Mouse (Mus musculus) spleen, adult 18-20 months (tissue): ENCODE data around the gene Prss28.

Source experiments
- DNase-seq, 2 experiments: peaks; one replicate each; pipeline ENCODE4 v3.0.0; 2022; ENCODE audit warnings: mixed read lengths in 2 of 2

Prss28 gene

DNA sequence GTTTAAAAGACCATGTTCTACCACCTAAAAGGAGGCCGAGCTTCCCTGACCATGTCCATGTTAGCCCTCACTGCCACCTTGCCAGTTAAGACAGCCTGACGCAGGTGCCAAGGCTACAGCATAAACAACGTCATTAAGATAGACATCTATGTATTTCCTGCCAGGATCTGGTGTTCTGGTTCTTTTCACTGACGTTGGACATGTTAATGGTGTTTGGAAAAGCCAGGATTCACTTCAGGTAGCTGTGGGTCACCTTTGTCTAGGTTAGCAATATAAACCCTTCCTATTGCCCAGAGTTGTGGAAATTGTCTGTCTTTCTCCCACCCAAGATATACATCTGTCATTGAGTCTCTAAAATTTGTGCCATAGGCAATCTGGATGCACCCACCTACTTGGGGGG is at the start of gene Prss28:
TSS of gene Prss28 (plus strand) at position 301 of the 400 bp plus-strand sequence.
- DNase-seq, result no peak

DNA sequence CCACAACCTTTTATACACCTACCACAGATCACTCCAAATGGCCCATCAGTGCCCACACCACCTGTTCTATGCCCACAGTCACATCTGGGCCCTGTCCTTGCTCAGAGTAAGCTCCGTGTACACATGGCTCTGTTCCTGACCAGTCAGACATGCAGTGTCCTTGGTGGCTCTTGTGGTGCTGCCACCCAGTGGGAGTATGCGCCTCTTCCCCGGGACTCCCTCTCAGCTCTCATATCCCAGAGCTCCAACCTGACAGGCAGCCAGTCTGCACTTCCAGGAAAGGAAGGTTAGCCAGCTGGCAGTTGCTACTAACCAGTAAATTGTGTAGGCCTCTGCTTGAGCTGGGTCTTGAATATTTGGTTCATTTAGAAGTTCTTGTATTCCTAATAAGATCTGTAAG is 44.0 kb upstream of the Prss28 start:
- DNase-seq, result no peak

DNA sequence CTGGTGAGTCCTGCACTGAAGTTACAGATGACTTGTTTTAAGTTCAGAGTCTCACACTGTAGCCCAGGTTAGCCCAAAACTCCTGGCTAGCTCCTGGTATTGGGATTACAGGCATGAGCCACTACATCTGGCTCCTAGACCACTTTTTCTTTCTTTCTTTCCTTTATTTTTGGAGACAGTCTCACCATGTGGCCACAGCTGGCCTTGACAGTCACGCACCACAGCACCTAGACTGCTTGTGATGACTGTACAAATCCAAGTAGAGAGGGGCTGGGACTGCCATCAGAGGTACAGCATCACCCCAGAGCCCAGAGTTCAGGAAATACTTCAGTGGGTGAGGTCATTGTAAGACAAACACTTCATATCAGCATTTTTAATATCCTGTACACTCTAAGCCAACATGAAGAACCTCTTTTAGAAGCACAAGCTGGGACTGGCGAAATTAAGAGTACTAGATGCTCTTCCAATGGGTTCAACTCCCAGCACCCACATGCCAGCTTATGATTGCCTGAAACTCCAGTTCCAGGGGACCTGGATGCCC is 37.6 kb upstream of the Prss28 start:
- no peak for DNase-seq

DNA sequence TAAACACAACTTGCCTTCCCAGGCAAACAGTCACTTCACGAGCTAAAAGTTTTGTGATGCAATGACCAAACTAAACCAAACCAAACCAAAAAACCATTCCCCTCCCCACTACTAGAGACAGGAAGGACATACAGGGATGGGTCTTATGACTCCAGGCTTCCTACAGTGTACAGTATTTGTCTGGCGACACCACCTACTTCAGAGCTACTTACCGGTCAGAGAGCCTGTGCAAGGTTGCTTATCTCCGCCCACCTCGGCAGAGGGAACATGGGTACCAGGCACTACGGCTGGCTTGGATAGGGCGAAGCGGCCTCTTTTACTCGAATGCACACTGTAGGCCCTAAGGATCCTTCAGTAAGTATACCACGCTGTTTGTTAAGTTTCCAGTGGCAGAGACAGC is 36.1 kb upstream of the Prss28 start:
- no peak for DNase-seq

DNA sequence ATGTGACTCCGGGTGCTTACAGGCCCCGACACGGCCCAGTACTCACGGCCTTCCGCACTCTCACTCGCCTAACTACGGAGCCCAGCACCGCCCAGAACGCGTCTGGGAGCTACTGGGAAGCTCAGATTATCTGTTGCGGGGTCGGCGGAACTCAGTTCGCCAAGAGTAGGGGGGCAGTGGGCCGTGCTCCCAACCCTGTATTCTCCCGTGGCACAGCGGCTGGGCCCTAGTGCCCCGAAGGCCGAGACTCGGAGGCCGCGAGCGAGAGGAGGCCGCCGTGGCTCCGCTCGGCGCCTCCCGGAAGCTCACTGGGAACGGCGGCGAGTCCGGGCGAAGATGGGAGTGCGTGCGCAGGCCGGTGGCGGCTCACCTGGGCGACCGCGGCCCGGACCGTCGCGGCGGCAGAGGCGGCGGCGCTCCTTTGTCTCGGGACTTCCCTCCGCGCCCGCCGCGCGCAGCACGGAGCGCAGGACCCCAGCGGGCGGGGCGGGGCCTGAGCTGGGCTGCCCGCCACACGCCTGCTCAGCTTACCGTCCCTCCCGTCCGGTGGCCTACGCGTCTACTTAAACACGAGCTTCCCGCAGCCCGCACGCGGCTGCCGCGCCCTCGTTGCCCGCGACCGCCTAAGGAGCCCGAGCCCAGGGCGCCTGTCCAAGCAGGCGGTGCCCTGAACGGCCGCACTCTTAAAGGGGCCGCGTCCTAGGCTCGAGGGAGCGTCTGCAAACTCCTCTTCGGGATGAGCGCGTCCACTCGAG is 35.3 kb upstream of the Prss28 start:
- DNase-seq, result peak; percentile 83 to 84

DNA sequence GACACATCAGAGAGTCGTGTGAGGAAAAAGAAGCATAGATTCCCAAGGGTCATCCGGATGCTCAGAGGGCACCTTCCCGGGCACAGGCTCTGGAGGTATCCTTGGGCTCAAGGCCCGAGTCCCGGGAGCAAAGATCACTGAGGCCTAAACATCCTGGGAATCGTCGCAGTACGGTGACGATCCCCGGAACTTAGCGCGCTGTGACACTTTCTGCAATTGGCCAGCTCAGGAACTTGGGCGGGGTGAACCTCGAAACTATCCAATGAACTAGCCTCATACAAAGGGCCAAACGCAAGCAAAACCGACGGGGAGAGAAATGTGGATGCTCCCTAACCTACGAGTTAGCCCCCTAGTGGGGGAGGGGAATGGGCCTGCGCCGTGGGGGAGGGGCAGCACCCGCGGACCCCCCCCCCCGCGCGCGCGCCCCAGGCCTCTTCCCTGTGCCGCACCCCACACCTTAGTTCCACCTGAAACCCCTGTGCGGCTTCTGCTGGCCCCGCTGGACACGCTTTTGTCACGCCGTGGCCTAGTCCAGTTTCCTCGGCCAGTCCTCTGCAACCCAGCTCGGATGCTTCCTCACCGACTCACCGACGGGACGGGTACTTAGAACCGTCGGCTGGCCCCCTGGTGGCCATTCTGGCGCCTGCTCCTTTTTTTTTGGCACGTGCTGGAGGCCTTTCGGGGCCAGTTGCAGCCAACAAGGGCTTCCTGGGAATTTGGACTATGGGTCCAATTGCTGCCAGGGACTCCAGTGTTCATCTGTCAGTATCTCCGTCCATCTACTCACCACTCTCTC is 34.5 kb upstream of the Prss28 start:
- DNase-seq, result peak; percentile 89 to 94

DNA sequence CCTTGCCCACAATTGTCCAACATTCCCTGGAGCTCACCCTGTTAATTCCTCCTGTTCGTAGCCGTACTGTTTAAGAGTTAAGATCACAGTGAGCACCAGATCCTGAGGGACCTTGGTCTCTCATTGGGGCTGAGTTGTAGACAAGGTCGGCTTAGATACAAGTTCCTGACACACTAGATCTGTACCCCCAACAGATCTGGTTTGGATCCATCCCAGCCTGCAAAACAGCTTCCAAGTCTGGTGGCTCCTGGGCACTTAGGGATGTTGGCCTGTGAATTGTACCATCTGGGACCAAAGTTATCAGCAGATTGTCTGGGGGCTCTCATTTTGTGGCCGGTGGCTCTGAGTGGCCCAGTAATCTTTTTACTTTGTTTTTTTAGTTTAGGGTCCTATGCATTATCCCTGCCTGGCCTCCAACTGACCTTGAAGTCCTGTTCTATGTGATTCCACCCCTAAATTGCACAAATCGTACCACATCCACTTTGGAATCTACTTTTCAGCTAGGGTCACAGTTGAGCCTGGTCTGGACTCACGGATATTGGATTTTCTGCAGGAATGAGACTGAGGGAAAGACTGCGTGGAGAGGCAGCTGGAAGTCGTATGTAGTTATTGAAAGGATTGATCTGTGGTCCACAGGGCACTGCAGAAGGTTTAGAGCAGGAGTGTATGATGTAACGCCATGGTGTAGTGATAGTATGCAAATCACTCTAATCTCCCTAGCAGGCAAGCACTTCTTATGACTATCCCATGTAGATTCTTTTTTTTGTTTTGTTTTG is 33.7 kb upstream of the Prss28 start, which contains the start of gene Ube2i:
TSS of gene Ube2i (minus strand) at position 52 of the 776 bp plus-strand sequence.
- no peak for DNase-seq

DNA sequence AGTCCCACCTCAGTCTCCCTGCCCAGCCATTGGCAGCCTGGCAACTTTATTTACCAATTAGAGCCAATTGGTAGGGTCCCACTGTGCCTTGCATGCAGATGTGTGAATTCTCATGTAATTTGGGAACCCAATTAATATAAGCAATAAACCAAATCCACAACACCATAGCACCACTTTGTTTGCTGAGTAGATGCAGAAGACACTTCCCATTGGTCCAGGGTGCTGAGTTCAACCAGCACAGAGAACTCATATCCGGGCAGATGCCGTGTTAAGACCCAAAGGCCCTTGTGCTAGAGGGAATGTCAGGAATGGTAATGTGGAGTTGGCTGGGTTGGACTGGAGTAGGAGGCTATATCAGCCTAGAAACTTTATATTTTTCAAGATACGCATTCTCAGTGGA is 32.6 kb upstream of the Prss28 start:
- no peak for DNase-seq

DNA sequence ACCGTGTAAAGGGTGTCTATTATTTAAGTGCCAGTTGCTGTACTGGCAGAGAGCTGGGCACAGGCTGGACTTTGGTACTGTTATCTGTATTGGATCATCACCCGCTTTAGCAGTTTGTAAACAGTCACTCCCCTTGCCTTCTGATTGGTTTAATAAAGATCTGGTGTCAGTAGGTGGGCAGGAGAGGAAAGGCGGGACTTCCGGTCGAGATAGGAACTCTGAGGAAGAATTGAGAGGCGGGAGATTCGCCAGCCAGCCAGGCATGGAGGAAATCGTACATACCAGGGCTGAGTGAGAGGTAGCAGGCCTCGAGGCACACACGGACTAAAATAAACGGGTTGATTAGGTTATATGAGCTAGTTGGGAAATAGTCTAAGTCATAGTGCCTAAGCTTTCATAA is 26.3 kb upstream of the Prss28 start:
- DNase-seq, result peak; percentile 26 to 45

DNA sequence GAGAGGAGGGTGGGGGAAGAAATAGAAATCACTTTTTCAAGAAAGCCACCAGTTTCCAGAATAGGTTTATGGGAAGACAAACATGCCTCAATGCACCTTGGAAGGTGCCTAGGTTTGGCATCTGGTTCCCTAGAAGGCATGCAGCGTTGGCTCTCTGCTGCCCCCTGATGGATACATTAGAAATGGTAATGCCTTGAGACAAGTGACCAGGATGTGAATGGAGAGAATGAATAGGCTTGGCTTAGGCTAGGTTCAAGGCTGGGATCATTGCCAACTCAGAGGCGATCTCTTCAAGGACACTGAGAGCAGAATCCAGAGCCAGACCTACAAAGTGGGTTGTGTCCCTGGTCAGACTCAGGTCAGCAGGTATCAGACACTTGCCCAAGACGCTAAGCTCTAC is 23.4 kb upstream of the Prss28 start:
- peak; percentile 21 to 66 for DNase-seq

DNA sequence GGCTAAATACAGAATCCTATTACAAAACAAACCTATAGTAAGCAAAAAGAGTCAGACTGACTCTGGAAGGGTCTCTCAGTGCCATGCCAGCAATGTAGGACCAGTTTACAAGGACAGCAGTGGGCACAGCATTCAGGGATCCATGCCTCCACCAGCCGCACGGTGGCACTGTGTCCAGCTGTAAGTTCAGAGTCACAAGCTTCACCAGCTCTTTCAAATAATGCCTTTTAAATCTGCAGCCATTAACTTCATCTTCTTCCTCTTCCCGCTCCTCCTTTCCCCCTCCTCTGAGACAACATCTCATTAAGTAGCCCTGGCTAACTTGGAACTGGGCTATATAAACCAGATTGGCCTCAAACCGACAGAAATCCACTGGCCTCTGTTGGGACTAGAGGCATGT is 19.6 kb upstream of the Prss28 start:
- DNase-seq, result peak in 1 of 2 experiments; percentile 53

DNA sequence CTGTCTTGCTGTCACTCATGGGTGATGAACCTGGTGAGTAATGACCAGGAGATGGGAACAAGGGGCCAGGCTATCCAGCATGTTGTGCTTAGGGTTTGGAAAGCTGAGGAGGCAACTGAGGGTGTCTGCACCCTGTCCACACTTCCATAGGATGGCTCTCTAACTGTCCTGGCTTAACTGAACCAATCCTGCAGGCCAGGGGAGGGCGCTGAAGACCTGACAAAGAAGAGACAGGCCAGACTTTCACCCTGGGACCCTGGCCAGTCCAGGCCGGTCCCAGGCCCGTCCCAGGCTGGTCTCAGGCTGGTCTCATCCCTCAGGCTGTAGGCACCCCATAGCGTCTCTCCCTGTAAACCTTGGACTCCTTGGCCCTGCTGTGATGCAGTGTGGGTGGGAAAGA is 18.0 kb upstream of the Prss28 start:
- DNase-seq, result no peak

DNA sequence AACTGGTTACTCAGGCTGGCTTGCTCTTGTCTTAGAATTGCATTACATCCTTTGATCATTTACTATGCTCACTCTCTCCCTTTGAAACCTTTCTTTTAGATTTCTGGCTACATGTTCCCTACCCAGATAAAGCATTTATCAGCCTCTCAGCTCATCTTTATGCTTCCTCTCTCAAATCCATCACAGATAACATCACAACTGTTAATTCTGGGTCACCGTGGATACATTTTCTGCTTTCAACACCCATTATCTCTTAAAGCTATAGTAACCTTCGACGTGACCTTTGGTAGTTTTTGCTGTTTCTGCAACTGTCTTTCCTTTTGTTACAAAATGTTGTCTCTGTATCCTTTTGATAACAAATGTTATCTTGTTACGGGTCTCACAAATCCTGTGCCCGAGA is 15.0 kb upstream of the Prss28 start:
- DNase-seq, result no peak

DNA sequence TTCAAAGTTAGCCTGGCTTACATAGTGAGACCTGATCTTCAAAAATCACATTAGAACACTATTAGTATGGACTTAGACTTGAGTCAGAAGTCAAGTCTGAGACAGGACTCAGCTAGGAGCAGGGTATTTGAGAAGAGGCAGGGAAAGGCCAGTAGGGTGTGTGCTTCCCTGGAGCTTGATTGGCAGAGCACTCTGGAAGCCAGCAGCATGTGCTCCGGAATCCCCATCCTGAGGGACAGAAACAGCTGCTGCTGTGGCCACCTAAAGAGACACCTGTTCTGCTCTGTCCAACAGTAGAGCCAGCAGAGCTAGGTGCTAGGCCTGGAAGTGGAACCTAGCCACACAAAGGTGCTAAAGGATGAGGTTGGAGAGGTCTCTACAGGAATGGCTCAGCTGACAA is 14.3 kb upstream of the Prss28 start:
- no peak for DNase-seq

DNA sequence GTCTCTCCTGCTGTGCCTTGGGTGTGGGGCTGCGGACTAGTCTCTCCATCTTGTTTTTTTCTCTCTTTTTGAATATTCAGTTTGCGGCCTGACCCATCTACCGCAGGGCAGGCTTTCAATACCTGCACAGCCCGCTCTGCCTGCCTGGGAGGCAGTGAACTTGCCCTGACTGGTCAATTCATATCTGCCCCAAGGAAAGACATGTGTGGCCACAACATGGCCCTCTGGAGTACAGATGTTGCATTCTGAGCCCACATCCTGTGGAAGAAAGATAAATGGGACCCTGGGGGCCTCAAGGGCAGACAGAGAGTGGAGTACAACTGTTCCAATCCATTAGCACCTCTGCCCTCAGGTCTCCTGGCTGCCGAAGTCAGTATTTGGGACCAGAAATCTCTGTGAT is 10.4 kb upstream of the Prss28 start, which contains the start of gene Prss34:
TSS of gene Prss34 (plus strand) at position 301 of the 400 bp plus-strand sequence.
- DNase-seq, result no peak

DNA sequence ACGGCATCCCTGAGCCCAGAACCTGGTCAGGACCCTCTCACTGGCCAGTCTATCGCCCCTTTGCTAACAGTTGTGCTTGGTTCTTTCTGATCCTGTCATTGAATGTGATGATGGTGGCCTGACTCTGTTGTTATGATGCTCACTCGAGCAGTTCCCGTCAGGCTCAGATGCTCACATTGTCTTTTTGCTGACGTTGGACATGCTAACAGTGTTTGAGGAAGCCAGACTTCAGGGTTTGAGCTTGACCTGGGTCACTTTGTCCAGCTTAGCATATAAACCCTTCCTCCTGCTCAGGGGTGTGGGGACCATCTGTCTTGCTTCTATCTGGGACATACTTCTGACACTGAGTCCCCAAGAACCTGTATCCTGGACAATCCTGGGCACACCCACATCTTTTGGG is 9.9 kb downstream of the Prss28 start, which contains the start of gene Prss29:
TSS of gene Prss29 (plus strand) at position 301 of the 400 bp plus-strand sequence.
- no peak for DNase-seq

DNA sequence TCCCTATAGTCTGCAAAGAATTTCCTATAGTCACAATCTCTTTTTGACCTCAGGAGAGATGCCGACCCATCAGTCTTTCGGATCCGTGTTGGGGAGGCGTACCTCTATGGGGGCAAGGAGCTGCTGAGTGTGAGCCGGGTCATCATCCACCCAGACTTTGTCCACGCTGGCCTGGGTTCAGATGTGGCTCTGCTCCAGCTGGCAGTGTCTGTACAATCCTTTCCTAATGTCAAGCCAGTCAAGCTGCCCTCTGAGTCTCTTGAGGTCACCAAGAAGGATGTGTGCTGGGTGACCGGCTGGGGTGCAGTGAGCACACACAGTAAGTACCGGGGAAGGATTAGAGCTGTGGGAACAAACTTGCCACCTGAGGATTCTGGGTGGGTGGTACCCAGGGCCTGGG is 12.4 kb downstream of the Prss28 start:
- no peak for DNase-seq

DNA sequence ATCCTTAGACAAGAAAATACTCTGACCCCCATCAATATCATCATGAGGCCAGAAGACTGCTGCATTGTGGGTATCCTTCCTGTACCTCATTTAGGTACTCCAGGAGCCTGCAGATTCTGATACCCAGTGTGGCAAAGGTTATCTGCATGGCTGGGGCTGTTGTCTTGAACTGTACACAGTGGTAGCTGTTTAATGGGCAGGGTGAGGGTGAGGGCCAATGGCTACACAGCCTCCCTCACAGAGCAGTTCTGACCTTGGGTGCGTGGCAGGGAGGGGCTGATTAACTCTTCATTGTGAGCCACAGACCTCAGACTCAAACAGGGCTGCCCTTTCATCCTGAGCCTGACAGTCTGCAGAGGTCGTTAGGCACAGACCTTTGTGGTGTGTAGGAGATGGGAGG is 14.5 kb downstream of the Prss28 start:
- no peak for DNase-seq

DNA sequence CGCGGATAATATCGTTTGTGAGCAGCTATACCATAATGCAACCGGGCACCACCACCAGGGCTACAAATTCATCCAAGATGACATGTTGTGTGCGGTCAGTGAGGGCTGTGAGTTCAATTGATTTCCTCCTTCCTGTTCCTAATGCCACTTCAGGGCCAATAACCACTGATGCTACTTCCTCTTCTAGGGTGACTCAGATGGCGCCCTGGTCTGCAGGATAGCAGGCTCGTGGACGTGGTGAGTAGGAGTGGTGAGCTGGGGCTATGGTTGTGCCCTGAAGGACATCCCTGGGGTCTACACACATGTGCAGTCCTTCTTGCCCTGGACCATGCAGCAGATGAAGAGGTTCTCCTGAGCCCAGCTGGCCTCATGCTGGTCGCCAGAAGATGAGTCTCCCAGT is 23.9 kb downstream of the Prss28 start:
- DNase-seq, result no peak

DNA sequence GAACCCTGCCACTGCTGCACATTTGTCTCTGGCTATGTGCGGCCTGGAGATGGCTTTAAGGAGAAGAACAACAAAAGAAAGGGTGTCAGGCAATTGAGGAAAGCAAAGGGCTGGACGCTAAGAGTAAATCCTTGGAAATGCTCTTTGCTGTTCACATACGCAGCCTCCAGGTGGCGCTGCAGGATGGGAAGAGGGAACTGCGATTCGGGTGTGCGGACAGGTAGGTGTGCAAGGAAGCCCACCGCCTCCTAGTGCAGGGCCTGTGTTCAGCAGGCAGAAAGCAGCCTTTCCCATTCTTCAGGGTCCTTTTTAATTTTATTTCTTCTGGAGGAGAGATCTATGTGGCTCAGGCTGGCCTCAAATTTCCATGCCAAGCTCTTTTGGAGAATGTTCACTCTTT is 25.5 kb downstream of the Prss28 start:
- DNase-seq, result peak in 1 of 2 experiments; percentile 39

DNA sequence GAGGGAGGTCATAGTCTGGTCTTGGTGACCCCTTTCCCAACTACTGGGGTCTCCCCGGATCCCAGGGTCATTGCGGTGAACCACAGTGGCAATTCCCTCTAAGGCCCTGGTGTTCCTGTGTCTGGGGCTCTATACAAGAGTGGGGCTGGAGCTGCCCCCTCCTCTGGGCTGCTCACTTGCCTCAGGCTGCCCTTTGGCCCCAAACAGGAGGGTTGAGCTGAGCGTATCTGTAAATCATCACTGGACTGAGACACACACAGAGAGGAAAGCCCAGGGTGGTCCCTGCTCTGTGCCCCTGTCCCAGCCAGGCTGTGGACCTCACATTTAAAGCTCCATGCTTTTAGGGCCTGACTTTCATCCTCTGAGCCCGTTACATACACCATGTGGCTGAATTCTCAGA is 29.8 kb downstream of the Prss28 start:
- no peak for DNase-seq

DNA sequence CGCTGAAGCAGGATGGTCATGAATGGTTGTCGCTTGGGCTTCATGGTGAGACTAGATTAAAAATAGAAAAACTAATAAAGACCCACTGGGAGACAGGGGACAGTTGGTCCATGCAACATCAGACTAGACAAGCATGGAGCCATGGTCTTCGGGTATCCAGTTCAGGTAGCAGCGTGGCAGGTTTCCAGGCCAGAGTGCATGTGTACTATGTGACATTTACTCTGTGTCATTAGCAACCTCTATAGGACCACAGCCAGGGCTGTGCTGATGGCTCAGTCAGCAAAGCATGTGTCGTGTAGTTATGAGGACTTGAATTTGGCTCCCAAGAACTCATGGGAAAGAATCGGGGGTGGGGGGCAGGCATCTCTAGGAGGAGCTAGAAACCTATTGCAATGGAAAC is 31.6 kb downstream of the Prss28 start:
- DNase-seq, result no peak

DNA sequence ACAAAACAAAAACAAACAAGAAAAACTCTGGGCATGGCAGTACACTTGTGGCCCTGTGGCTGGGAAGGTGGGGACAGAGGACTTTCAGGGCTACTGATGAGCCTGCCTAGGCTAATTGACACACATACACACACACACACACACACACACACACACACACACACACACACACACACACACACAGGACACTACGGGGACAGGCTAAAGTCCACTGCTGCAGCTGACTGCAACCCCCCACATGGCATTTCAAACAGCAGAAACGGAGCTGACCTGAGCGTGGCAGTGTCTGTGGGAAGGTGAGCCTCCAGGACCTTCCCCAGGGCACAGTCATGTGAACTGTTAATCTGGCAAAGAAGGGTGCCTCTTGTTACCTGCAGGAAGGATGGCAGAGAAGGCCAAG is 33.0 kb downstream of the Prss28 start:
- no peak for DNase-seq
